Mouse (Mus musculus) ES-E14 (cell line): ENCODE data around the gene Tap2. TPM values are rescaled to one million over a fixed set of nuclear protein-coding genes. Genes with fewer than 3 reads are reported as not detected.

Experiments used
- DNase-seq: peaks from one replicate; pipeline ENCODE4 v3.0.0-alpha.2; 2013; ENCODE audit warnings: low read depth, low spot score
- H3K27ac ChIP-seq: 2 replicates; pipeline ENCODE4 v1.5.1; 2012; ENCODE audit warnings: low read depth, mild to moderate bottlenecking, low read length, moderate library complexity, mixed read lengths; ENCODE audit not compliant: poor library complexity, insufficient read depth, severe bottlenecking
- H3K36me3 ChIP-seq: 2 replicates; pipeline ENCODE4 v1.6.1; 2012; ENCODE audit warnings: mild to moderate bottlenecking, low read length, moderate library complexity, mixed read lengths; ENCODE audit not compliant: control insufficient read depth, poor library complexity, insufficient read depth, severe bottlenecking
- H3K4me1 ChIP-seq, 2 experiments: fragments of 150-350 bp in 1 of 2; sonication (generic) in 1 of 2; 2 replicates each; pipeline ENCODE4 v1.6.1; 2012; ENCODE audit warnings: low read length in 2 of 2, mild to moderate bottlenecking in 1 of 2, mixed read lengths in 1 of 2; ENCODE audit not compliant: control insufficient read depth in 2 of 2, insufficient read depth in 2 of 2, poor library complexity in 1 of 2
- H3K4me3 ChIP-seq, 2 experiments: fragments of 150-350 bp in 1 of 2; sonication (generic) in 1 of 2; 2 replicates each; pipeline ENCODE4 v1.5.1; 2012; ENCODE audit warnings: low read length in 2 of 2, low read depth in 1 of 2, mild to moderate bottlenecking in 1 of 2, mixed read lengths in 1 of 2; ENCODE audit not compliant: insufficient read depth in 1 of 2, poor library complexity in 1 of 2, severe bottlenecking in 1 of 2
- H3K9ac ChIP-seq: 2 replicates; pipeline ENCODE4 v1.6.1; 2012; ENCODE audit warnings: low read depth, mild to moderate bottlenecking, low read length, mixed read lengths; ENCODE audit not compliant: poor library complexity, insufficient read depth, severe bottlenecking
- H3K9me3 ChIP-seq: fragments of 150-350 bp; sonication (generic); 2 replicates; pipeline ENCODE4 v1.6.1; 2012; ENCODE audit warnings: low read depth, mild to moderate bottlenecking, low read length; ENCODE audit not compliant: control insufficient read depth, insufficient read depth
- CHD2 ChIP-seq: IDR thresholded peaks from 2 replicates; pipeline ENCODE4 v1.6.1; 2014; ENCODE audit warnings: mild to moderate bottlenecking, low read depth, low read length, inconsistent platforms
- HCFC1 ChIP-seq: IDR thresholded peaks from 2 replicates; pipeline ENCODE4 v1.6.1; 2012; ENCODE audit warnings: low read length, inconsistent platforms, borderline replicate concordance; ENCODE audit not compliant: insufficient read depth
- MAFK ChIP-seq: IDR thresholded peaks from 2 replicates; pipeline ENCODE4 v1.6.1; 2014; ENCODE audit warnings: mild to moderate bottlenecking, low read depth, low read length, inconsistent platforms; ENCODE audit not compliant: insufficient read depth
- ZC3H11A ChIP-seq: IDR thresholded peaks from 2 replicates; pipeline ENCODE4 v1.6.1; 2012; ENCODE audit warnings: low read depth, mild to moderate bottlenecking, inconsistent platforms, low read length, borderline replicate concordance
- ZNF384 ChIP-seq: IDR thresholded peaks from 2 replicates; pipeline ENCODE4 v1.6.1; 2012; ENCODE audit warnings: low read depth, low read length, inconsistent platforms
- in situ Hi-C, 2 experiments: fragments of 600-800 bp; cut with MboI; formaldehyde crosslinking; loops; one replicate each; pipeline ENCODE4 v1.15.1; 2025; ENCODE audit warnings: low sequenced_read_pairs in 2 of 2, inconsistent platforms in 1 of 2; ENCODE audit not compliant: unreplicated experiment in 2 of 2
- total RNA-seq: library from RNA; depleted of rRNA; stranded (reverse); fragments of 300-350 nt; gene quantifications from 2 replicates; pipeline ENCODE4 v1.2.3, GENCODE M21; 2012

The Tap2 gene
- total RNA-seq, 1 experiment, result 4.0 TPM

DNA sequence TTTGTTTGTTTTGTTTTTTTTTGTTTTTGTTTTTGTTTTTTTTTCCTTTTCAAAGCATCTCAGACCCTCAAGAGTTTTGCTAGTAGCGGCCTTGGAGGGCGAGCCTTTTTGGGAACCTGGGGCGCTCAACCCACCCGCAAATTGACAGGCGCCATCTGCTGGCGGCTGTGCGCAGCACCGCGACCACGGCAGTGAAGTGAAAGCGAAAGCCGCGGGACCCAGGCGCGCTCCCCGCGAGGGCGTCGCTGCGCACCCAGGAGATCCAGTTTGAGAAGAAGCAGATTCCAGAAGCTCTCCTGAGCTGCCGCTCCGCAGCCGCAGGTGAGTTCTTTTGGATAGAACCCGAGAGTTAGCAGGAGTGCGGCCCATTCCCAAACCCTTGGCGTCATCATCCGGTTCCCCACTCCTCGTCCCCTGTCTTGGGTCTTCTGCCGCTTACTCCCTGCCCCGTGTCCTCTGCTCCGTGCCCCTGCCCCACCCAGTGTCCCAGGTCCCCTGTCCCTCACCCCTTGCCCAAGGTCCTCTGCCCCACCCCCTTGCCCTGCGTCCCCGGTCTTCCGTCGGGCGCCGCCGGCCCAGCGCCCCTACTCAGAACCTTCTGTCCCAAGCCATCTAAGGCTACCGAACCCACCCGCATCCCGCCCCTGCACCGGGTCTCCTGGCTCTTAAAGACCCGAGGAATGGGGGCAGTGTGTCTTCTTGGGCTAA, 1.1 kb downstream of the Tap2 start:
- Histone ChIP-seq H3K9ac (peak overlapping the region; percentile 68), H3K4me3 (peak overlapping the region; percentile 49 to 59), H3K4me1 (peaks cover 0 to 11% of the 10 kb centered on the region in 2 experiments; a peak in 1 of 4 replicates), H3K36me3 (no peaks in the 10 kb centered on the region), H3K27ac (no peak overlapping the region), H3K9me3 (no peaks in the 10 kb centered on the region)
- in situ Hi-C loops, result no loop called here
- peak; percentile 61 for DNase-seq
- TF ChIP-seq HCFC1 (no peak), CHD2 (no peak), ZNF384 (no peak), ZC3H11A (0 out of 2 replicates have a peak, but pooled peaks have one; percentile 19), MAFK (no peak)

DNA sequence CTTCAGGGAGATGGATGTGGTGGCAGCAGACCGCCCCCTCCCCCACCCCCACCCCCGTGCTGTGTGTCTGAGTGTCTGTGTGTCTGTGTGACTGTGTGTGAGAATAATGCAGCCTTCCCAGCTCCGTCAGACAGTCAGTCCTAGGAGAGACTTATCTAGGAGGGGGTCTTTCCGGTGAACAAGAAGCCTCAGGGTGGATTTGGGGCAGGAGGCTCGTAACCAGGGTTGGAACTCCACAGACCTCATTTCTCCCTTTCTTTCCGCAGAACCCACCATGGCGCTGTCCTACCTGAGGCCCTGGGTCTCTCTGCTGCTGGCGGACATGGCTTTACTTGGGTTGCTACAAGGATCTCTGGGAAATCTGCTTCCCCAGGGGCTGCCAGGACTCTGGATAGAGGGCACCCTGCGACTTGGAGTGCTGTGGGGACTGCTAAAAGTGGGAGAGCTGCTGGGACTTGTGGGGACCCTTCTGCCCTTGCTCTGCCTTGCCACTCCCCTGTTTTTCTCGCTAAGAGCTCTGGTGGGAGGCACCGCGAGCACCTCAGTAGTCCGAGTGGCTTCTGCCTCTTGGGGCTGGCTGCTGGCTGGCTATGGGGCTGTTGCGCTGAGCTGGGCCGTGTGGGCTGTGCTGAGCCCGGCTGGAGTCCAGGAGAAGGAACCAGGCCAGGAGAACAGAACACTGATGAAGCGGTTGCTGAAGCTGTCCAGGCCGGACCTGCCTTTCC, 1.9 kb downstream of the Tap2 start:
- in situ Hi-C loops, result no loop called here
- Histone ChIP-seq H3K9ac (0 out of 2 replicates have a peak overlapping the region, but pooled peaks have one; percentile 3), H3K4me1 (peaks cover 0 to 11% of the 10 kb centered on the region in 2 experiments; a peak in 1 of 4 replicates), H3K9me3 (no peaks in the 10 kb centered on the region), H3K36me3 (no peaks in the 10 kb centered on the region), H3K27ac (no peak overlapping the region), H3K4me3 (peak overlapping the region; percentile 49 to 59)
- no peak for DNase-seq
- TF ChIP-seq ZC3H11A (no peak), HCFC1 (no peak), MAFK (no peak), ZNF384 (no peak), CHD2 (no peak)

DNA sequence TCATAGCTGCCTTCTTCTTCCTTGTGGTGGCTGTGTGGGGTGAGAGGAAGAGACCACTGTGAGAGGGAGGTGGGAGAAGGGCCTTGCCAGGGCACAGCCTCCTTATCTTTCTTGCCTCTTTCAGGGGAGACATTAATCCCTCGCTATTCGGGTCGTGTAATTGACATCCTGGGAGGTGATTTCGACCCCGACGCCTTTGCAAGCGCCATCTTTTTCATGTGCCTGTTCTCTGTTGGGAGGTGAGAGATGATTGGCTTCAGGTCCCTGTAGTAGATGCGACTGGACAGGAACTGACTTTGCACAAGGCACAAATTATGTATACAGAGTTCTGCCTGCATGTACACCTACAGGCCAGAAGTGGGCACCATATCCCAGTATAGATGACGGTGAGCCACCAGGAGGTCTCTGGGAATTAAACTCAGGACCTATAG, 2.4 kb downstream of the Tap2 start:
- in situ Hi-C loops, result no loop called here
- TF ChIP-seq CHD2 (no peak), ZC3H11A (no peak), ZNF384 (no peak), MAFK (no peak), HCFC1 (no peak)
- Histone ChIP-seq H3K36me3 (no peaks in the 10 kb centered on the region), H3K27ac (no peak overlapping the region), H3K9me3 (no peaks in the 10 kb centered on the region), H3K9ac (0 out of 2 replicates have a peak overlapping the region, but pooled peaks have one; percentile 3), H3K4me3 (peak overlapping the region in 1 of 2 experiments; percentile 59; a peak in 1 of 4 replicates), H3K4me1 (peaks cover 0 to 11% of the 10 kb centered on the region in 2 experiments; a peak in 1 of 4 replicates)
- no peak for DNase-seq

DNA sequence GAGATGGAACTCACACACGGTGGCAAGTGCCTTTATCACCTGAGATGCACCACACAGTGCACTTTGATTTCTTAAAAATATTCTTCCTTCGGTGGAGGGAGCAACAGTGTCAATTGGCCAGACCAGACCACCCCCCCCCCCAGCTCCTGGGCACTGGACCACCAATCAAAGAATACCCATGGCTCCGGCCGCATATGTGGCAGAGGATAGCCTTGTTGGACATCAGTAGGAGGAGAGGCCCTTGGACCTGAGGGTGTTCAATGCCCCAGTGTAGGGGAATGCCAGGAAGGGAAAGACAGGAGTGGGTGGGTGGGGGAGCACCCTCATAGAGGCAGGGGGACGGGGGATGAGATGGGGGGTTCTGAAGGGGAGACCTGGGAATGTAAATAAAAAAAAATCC, 3.4 kb downstream of the Tap2 start:
- Histone ChIP-seq H3K36me3 (no peaks in the 10 kb centered on the region), H3K4me3 (no peak overlapping the region), H3K27ac (no peak overlapping the region), H3K9me3 (no peaks in the 10 kb centered on the region), H3K9ac (no peak overlapping the region), H3K4me1 (peaks cover 0 to 11% of the 10 kb centered on the region in 2 experiments; a peak in 1 of 4 replicates)
- in situ Hi-C loops, result no loop called here
- DNase-seq, result no peak
- TF ChIP-seq MAFK, result no peak
- TF ChIP-seq ZC3H11A, result no peak
- no peak for TF ChIP-seq ZNF384
- TF ChIP-seq CHD2, result no peak
- TF ChIP-seq HCFC1, result no peak
